Mouse (Mus musculus) heart, adult 11 months (tissue): ENCODE results near the gene Lmx1b.

Experiments used
- DNase-seq: peaks from one replicate; pipeline ENCODE4 v3.0.0; 2022

Gene Lmx1b

DNA sequence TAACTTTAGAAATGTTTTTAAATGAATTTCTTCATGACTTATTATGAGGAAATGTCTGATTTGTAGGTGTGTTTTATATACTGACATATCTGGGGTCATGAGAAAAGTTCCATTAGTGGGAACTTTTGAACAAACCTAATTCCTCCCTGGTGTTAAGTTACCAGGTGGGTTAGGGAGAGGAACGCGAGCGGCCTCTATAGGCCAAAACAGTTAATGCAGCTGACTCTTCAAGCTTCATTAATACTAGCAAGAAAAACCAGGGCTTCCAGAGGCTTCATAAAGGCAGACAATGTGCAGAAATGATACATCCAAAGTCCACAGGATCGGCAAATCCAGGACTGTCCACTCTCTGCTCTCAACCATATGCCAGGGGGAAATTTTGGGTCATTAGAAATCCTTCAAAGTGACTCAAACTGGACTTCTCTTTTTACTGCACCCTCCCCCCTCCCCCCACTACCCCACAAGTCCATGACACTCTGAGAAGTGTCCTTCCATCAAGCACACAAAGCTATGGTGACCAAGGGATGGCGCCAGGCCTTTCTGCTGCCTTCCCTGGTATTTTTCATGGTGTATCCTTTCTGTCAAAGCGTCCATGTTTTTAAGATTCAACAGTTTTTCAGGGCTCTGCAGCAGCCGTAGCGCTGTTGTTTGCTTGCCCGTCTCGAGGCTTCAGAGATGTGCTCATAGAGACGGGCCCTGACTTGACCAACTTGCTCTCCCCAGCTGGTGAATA lies 97.4 kb downstream of the Lmx1b start:
- peak; percentile 79 for DNase-seq

DNA sequence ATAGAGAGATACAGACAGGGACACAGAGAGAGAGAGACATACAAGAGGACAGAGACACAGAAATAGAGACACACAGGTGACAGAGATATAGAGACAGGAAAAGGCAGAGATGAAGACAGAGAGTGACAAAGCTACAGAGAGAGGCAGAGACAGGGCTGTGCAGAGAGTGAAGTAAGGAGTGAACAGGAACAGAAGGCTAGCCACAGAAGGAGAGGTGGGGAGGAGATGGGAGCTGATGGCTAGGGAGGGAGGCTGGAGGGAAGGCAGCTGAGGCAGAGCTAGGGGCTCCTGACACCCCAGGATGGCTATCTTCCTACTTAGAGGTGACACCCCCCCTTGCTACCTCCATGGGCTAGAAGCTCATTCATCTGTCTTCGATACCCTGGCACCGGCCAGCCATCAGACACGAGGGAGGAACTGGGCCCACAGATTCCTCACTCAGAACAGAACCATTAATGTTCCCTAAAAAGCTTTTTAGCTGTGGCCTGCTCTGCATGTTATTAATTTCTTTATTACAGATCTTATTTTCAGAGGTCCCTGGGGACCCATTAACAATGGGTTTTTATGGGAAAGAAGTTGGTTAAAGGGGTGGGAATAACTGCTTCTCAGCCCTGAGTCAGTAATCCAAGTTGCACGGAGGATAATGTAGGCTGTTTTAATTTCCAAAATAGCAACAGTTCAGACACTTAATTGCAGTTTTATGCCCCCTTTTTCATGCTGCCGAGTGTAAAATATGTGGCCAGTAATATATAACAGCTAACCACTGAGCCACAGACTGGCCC lies 114.8 kb downstream of the Lmx1b start:
- DNase-seq: no peak

DNA sequence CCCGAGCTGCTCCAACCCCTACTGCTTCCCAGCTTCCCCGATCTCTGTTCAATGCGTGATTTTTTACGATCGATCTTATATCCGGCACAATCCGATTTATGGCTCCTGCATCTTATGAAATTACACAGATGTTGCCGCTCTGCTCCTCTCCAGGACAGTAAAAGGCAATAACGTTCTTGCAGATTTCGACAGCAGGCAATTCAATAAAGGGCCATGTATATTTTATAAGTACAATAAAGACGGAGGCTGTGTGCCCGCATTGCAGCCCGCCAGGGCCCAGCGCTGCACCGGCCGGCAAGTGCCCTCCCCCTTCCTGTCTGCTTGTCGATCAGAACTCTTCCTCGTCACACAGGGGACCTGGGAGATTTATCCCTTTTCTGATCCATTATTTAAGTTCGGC lies 124.5 kb downstream of the Lmx1b start:
- DNase-seq: no peak

DNA sequence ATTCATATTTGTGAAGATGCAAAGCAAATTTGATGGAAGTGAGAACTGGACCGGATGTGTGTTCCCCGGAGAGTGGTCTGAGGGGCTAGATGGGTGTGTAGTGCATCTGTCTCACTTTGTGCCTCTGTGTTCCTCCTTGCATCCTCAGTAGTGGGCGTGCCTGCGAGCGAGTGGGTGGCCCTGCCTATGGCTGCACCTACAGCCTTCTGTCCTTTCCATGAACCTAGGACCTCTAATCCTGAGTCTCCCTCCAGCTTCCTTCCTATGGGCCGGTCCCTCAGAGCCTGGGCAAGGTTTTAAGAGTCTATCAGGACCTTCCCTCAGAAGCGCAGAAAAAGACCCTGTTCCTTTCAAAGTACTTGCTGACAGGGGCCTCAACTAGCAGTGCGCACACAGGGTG lies 124.9 kb downstream of the Lmx1b start:
- DNase-seq: no peak
